Mouse (Mus musculus) CD8-positive naive resting alpha-beta T cell, adult 2 months (primary cell): ENCODE data around the gene Slc19a1.

Experiments used
- DNase-seq, 2 experiments: peaks; one replicate each; pipeline ENCODE4 v3.0.0; 2022; ENCODE audit warnings: low read depth in 2 of 2, low spot score in 2 of 2

The Slc19a1 gene

DNA sequence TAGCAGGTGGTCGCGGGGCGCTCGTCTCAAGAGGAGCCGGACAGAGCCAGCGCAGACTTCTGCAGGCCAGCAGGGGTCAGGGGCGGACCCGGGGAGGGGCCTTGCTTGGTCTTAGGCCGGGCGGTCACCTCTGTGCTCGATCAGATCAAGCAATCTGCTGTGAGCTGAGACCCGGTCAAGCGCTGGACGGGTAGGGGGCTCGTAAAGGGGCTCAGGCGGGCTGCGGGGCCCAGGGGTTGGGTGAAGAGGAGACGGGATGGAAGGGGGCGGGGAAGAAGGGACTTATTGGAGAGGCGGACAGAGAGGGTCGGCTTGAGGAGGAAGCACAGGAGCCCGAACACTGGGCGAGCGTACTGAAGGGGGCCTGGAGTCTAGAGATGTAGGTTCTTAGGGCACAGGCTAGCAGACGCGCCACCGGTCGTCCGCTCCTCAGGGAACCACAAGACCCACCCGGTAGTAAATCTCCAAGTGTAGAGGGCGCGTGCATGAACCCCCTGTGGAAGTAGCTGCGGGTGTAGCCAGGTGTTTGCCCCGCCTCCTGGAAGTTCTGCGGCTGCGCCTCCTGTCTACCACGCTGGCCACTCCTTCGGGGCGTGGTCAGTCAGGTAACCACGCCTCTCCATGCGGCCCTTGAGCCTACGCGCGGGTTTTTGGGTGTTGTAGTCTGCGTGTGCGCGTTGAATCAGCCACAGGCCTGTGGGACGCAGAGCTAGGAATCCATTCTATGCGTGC, 716 bp downstream of the Slc19a1 start:
- peak; percentile 94 to 97 for DNase-seq

DNA sequence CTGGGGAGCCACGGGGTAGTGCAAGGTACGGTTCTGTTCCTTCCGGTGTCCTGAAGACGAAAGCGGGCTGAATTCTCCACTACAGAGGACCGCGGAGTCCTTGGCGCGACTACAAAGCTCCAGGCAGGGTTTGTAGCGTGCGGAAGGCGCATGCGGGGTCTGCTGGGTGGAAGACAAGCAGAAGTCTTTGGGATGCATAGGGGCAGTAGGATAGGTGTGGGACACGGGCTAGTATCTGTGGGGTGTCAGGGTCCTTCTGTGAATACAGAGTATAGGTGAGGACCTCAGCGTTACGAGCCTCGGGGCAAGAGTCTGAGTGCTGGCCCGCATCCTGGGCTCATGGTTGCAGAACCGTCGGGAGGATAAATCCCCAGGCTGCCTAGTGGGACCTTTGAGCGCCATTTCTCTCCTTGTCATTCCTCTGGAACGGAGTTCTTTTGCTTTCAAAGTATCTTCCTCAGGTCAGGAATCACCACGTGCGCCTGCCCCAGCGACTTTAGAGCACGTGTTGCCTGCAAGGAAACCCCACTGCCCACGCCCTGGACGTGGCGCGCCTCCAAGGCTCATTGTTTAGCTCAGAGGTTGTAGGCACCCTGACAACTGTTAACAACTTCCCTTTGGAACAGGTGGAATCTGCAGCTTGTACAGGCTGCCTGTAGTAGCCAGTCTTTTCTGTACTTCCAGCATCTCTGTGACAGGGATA, 1.4 kb downstream of the Slc19a1 start:
- DNase-seq: no peak

DNA sequence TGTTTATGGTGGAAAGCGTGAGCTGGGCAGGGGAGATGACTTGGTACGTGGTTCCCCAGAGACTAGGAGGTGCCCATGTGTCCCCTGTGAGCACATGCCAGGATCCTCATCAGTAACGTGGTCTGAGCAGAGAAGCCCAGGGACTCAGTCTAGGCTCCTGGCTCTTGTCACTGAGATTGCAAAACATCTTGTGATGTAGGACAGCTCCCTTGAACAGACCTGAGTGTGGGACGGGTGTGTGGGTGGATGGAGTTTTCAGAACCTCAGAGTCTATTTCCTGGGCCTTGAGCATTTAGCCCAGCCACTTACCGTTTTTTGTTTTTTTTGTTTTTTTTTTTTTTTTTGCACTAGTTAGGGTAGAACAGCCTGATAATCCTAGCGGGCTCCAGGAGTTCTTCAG, 3.4 kb downstream of the Slc19a1 start:
- DNase-seq: no peak

DNA sequence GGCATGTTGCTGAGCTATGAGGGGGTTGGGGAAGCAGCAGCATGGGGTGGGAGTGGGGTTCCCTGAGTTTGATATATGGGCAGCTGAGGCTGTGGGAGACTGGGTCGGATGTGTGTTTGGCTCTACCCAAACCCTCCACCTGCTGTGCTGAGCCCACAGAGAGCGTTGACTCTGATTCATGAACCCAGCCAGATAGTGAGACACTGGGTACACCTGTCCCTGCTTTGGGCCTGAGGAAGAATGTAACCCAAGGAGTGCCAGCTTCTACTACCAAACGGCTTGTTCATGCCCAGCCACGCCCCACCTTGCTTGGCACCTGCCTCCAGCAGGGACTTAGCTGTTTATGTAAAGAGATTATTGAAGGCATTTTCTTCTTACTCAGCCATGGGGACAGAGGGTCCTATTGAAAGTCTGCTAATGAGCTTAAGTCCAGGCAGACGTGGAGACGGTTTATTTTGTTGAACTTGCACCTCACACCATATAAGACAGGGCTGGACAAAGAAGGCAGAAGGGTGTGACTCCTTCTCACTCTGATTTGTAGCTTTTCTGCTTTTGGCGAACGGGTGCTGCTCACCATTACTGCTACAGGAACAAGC, 6.6 kb downstream of the Slc19a1 start:
- no peak for DNase-seq

DNA sequence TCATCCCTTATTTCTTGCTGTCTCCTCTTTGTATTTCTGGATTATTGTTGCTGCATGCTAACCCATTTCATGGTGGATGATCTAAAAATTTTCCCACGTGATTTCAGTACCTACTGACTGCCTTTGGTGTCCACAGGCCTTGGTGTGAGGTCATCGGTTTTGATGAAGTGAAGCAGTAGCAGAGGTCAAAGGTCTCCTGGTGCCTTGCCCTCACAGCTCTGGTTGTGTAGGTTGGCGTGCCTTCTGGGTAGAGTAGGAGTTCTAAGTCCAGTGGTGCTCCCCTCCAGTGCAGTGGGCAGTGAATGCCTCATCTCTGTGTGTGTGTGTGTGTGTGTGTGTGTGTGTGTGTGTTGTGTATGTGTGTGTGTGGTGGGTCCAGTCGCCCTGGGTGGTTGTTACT, 16.2 kb downstream of the Slc19a1 start:
- DNase-seq: no peak

DNA sequence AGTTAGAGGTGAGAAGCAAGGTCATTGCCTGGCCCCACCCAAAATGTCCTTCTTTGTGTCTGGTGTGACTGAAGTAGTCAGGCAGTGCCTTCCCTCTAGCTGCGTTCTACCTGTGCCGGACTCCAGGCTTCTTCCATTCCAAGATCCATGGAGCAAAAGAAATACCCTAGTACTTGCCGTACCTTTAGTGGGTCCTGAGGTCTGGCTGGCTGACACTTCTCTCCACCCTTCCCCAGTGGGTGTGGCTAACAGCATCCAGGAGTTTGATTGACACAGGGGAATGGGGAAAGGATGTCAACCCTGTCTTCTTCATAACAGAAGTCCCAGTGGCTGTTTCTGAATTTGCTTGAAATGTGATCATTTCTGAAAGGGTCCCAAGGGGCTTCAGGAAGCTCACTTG, 16.6 kb downstream of the Slc19a1 start:
- no peak for DNase-seq

DNA sequence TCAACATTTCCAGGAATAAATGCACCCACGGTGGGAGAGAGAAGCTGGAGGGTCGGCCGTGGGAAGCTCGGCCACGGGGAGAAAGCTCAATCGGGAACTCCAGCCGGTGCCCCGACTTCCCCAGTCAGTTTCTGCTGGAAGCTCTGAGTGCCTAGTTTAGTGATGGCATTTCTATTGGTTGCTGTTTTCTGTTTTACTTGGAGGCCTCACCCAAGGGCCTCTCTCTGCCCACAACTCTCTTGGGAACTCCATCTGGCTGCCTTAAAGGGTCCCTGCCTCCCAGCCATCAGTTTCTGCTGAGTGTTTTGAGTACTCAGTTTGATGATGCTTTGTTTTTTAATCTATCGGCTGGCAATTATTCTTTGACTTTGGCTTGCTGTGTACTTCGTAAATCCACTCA, 24.7 kb downstream of the Slc19a1 start:
- DNase-seq: no peak

DNA sequence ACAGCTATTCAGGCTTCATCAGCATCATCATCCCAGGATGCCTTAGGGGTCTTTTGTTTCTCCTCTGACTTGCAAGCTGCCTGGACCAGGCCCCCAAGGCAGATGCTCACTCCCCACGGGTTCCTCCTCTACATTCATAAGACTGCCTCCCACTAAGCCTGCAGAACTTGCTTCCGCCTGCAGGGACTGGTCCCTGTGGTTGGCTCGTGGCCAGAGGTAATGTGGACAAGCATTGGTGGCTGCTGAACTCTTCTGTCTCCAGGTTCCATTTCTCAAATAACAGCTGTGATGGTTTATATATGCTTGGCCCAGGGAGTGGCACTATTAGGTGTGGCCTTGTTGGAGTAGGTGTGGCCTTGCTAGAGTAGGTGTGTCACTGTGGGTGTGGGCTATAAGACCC, 29.4 kb downstream of the Slc19a1 start:
- DNase-seq: no peak

DNA sequence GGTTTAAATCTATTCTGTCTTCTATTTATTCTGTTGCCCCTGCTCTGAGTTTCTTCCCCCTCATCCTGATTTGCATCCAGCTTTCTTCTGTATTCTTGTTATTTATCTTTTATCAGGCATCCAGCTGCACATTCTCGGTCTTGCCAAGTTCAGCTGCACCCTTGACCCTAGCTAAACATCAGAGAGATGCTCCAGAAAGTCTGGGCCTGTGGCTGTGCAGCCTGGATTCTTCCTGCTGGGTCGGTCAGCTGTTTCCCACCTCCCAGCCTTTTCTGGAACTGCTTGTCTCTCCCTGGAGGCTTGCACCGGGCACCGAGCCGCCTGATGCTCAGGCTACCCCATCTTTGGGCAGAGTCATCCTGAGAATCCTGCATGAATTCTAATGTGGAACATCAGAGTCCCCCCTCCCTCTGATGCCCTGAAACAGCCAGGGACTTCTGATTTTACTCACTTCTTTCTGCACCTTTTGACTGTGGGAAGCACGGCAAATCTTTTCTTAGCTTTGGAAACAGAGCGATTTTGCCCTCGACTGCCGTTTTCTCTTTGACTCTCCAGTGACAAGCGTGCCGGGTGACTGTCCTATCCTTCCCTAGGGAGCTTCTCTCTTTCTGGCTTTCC, 30.5 kb downstream of the Slc19a1 start:
- no peak for DNase-seq

DNA sequence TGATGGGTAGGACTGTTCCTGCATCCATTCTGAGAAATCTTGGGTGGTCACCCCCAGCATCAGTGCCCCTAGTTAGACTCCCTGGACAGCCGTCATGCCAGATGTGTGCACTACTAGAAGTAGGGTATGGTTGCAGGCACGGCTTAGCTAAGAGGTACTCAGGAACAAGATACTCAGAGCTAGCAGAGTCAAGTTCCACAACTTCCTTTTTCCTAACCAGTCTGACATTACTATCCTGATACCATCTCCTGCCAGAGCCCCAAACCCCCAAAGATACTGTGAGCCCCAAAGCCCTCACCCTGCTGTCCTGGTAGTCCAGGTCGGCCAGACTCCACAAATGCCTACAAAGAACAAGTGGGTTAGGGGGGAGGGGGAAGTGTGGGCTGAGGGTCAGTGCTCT, 32.2 kb downstream of the Slc19a1 start:
- no peak for DNase-seq

DNA sequence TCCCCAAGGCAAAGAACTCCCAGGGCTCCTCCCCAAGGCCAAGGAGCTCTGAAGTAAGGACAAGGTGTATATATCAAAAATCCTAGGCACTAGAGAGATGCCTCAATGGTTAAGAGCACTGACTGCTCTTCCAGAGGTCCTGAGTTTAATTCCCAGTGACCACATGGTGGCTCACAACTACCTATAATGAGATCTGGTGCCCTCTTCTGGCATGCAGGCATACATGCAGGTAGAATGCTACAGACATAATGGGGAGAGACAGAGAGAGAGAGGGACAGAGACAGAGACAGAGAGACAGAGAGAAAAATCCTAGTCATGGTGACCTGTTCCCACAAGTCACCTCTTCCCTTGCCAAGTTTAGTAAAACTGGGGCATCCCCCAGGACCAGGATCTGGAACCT, 32.6 kb downstream of the Slc19a1 start:
- DNase-seq: no peak

DNA sequence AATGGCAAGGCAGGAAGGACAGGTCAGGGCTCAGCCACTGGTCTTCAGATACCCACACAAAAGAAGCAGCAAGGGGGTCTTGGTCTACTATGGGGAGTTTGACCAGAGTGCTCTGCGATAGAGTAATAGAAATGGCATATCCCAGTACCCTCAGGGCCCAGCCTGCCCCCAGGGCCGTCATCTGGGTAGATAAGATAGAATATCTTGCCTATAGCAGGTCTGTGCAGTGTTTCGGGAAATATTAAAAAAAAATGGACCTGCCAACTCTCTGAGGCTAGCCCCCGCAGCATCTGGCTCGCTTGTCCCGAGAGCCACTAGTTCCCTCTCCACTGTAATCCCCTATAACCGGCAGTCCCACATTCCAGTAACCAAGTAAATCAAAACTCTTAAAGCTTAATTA, 36.4 kb downstream of the Slc19a1 start:
- no peak for DNase-seq

DNA sequence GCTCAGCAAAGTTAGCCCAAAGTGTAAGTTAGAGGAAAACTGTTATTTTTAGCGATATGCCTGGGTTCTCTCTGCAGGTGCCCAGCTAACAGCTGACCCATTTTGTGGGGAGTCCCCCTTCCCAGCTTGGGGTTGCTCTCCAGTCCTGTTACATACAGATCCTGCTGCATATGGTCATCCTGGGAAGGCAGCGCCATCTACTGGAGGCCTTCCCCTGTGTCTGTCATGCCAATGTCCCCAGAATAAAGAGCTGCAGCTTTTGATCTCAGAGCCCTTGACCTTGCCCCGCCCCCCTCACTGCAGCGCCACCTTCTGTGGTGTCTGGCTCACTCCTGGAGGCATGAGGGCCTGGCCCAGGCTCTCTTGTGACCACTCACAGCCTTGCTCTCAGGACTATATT, 38.0 kb downstream of the Slc19a1 start:
- DNase-seq: peak; percentile 16 to 30

DNA sequence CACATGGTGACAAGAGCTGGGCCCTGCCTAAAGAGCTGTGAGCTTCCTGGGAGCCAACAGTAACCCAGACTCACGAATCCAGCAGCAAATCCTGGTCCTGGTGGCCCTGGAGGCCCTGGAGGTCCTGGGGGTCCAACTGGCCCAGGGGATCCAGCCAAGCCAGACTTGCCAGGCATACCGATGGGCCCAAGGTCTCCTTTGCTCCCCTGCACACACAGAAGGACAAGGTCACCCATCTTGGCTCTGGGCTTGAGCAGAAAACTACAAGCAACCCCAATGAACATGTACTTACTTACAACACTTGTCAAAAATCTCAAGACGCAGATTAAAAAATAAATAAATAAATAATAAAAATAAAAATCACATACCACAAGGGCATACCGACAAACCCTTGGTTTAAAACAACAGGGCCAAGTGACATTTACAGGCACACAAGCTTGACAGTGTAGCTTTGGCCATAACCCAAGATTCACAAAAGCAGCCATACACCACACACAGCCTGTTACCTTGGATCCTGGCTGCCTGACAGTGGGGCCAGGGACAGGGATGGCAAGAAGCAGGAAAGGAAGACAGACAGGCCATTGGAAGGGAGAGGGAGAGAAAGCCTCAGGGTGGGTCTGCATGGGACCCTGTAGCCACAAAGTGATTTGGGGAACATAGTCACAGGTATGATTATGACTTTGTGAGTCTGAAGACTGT, 42.4 kb downstream of the Slc19a1 start:
- DNase-seq: no peak

DNA sequence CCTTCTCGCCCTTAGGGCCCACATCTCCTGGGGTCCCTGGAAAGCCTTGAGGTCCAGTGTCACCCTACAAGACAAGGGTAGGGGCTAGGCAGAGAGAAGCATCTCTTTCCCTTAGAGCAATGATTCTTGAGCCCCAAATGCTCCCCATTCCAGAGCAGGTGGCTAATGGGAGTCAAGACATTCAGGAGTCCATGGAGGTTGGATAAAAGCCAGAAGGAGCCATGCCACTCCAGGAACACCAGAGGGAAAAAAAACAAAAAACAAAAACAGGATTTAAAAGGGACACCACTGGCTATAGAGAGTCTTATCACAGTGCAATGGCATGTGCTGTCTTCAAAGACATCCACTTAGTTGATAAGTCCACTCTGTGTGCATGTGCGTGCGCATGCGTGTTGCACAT, 46.4 kb downstream of the Slc19a1 start:
- no peak for DNase-seq

DNA sequence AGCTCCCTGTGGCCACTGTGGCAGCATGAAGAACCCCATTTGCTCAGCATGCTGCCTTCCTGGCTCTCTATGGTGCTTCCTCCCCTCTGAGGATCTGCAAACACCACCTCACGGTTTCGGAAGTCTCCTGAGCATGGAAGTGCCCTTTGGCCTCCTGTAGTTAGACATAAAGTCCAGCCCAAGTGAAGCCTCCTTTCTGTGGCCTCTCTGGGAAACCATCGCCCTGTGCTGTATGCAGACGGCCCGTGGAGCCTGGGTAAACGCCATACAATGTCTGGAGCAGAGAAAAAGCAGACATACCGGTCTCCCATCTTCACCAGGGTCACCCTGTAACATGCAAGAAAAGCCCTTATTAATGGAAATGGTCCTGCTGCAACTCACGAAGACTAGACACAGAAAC, 46.9 kb downstream of the Slc19a1 start:
- no peak for DNase-seq

DNA sequence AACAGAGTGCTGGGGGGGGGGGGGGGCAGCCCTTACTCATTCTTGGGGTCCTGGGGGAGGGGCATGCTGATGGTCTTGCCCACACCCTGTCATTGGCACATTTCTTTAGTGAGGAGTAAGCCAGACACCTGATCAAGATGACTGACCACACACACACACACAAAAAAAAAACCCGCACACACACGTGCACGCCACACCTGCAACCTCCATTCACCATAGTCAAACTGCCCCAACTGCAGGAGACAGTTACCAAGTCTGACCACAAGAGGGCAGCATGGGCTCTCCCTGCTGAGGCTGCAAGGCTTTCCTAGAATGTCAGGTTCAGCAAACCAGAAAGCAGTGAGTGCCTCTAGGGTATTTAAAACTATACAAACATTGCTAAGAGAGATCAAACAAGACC, 50.4 kb downstream of the Slc19a1 start:
- peak; percentile 10 to 40 for DNase-seq

DNA sequence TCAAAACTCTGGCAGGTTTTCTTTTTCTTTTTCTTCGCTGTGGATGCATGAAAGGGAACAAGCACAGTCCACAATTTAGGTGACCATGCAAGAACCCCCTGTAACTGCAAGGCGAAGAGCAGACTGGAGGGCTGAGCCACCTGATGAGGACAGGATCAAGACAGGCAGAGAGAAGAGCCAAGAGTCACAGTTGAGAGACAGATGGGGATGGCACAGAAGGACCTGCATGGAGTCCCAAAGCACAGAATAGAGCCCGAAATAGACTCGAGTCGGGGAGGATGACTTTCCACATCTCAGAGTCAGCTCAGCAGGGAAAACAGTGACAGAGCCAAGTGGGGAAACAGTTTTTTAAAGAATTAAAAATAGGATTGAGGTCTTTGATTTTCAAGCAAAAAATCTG, 50.9 kb downstream of the Slc19a1 start:
- no peak for DNase-seq

DNA sequence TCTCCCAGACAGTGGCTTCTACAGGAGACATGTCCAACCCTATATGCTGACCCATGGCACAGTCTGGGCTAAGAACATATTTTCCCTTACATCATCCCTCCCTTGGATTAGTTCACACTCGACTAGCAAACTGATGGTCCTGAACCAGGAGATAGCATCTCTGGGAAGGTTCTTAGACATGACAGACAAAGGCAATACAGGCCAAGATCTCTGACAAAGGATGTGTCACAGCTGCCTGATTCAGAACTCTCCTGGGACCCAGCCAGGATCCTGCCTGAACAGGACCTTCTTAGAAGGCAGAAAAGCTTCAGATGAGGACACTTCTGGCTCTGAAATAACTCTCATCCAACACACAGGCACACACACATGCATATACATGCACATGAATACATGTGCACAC, 52.5 kb downstream of the Slc19a1 start:
- no peak for DNase-seq

DNA sequence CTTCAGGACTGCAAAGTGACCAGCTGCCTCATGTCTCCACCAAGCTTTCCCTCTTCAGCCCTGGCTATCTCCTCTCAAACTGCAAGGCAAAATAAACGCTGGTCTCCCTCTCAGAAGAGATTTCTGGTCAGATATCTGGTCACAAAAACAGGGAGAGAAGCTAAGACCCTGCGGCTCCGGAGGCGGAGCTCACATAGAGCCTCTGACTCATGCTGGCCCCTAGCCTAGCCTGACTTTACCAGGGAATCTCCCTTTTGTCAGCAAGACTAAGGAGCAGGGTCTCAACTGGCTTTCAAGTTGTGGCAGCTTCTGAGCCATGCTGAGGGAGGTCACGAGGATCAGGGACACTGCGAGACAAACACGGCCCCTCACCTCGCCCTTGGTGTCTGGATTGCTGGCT, 57.3 kb downstream of the Slc19a1 start:
- DNase-seq: no peak

DNA sequence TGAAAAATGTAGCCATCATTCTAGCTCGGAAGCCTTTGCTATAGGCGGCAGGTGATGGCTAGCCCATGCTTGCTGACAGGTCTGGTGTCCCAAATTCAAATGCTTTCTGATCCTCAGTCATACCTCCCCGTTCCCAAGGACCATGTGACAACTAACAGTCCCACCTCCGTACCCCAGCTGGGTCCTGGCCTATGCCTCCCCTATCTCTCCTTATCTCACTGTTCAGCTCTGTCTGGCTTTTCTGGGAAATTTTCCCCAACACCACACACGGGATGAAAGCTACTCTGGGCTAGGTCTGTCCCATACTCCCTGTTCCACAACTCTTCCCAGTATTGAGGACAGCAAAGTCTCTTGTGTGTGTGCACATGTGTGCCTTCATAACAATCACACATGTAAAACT, 58.0 kb downstream of the Slc19a1 start:
- DNase-seq: no peak
